Mouse (Mus musculus): ENCODE measurements around the gene Steap4.
"Not testable (repeated sequence)": the region's sequence is repeated elsewhere in the genome, so short reads cannot be mapped to it uniquely, and the experiment has no call there.

The Steap4 gene

GRCm38 (mm10) chr5:7991631-7992030, 31.4 kb downstream of the Steap4 start:
- not testable (repeated sequence) for DNase-seq (ENCODE audit: low spot score)

- no peak for DNase-seq (ENCODE audit: low spot score)
These were observed 33.5 kb downstream of the Steap4 start for GRCm38 (mm10) chr5:7993766-7994165.

GRCm38 (mm10) chr5:7995288-7995897, 35.1 kb downstream of the Steap4 start:
- no peak for DNase-seq (ENCODE audit: low spot score)

GRCm38 (mm10) chr5:7996401-7997044, 36.3 kb downstream of the Steap4 start:
- peak; percentile 15 for DNase-seq (ENCODE audit: low spot score)

GRCm38 (mm10) chr5:7997086-7997485, 36.8 kb downstream of the Steap4 start:
- no peak for DNase-seq (ENCODE audit: low spot score)

DNA sequence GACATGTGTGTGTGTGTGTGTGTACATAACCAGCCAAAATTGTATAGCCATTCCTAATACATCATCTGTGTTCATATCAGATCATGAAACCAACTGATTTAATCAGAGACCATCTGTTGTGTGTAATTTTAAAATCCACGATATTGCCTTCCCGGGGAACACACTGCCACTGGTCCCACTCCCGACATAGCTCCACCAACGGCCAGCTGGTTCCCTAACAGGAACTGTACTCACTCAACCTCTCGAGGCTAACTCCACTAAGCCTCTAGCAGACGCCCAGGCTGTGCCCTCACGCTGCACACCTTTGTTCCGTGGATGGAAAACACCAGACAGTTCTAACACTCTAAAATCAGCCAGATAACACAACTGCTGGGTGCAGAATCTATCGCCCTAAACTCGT, 40.2 kb downstream of the Steap4 start:
- DNase-seq (ENCODE audit: low spot score) = no peak

GRCm38 (mm10) chr5:8002827-8003226, 42.6 kb downstream of the Steap4 start:
- no peak for DNase-seq (ENCODE audit: low spot score)

DNA sequence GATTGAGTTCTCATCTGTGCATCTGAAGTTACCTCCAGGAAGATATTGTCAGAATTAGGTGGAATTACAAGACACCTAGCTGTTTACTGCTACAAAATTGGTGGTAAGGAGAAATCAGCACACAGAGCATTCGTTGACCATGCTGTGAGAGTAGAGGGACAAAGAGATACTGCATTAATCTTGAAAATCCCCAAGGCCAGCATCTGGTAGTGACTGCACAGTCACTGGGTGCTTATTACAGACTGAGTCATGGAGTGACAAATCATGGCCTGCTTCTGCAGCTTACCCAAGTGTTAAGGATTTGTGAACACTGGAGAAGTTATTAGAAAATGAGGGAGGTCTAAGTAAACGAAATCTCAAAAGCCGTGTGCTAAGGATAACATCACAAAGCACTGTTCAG, 53.0 kb downstream of the Steap4 start:
- no peak for DNase-seq (ENCODE audit: low spot score)
